Mouse (Mus musculus) testis, postnatal 10 days (tissue): ENCODE results near the gene Siah1a.

Experiments
- DNase-seq: peaks from one replicate; pipeline ENCODE4 v3.0.0; 2021; ENCODE audit warnings: low spot score

Gene Siah1a

GRCm38 (mm10) chr8:86744313-86745220 lies 1.2 kb downstream of the Siah1a start:
- DNase-seq, result no peak

- no peak for DNase-seq
Observed at GRCm38 (mm10) chr8:86742605-86743345, 3.0 kb downstream of the Siah1a start.

- DNase-seq, result no peak
Observed at GRCm38 (mm10) chr8:86741627-86742026, 4.1 kb downstream of the Siah1a start.

- no peak for DNase-seq
Observed at GRCm38 (mm10) chr8:86740899-86741298, 4.8 kb downstream of the Siah1a start.

GRCm38 (mm10) chr8:86735446-86736111 lies 10.2 kb downstream of the Siah1a start:
- DNase-seq, result no peak

GRCm38 (mm10) chr8:86734954-86735353 lies 10.8 kb downstream of the Siah1a start:
- DNase-seq, result no peak

GRCm38 (mm10) chr8:86734171-86734570 lies 11.6 kb downstream of the Siah1a start:
- no peak for DNase-seq

GRCm38 (mm10) chr8:86730860-86731259 lies 14.9 kb downstream of the Siah1a start:
- no peak for DNase-seq

- no peak for DNase-seq
Observed at GRCm38 (mm10) chr8:86730303-86730702, 15.4 kb downstream of the Siah1a start.

GRCm38 (mm10) chr8:86728224-86728950 lies 17.3 kb downstream of the Siah1a start:
- DNase-seq, result no peak

GRCm38 (mm10) chr8:86726959-86727358 lies 18.8 kb downstream of the Siah1a start:
- no peak for DNase-seq

GRCm38 (mm10) chr8:86721490-86721889 lies 24.2 kb downstream of the Siah1a start:
- no peak for DNase-seq

- no peak for DNase-seq
Observed at GRCm38 (mm10) chr8:86720756-86721459, 24.8 kb downstream of the Siah1a start.

- DNase-seq, result no peak
Observed at GRCm38 (mm10) chr8:86719368-86719767, 26.4 kb downstream of the Siah1a start.

GRCm38 (mm10) chr8:86718332-86718994 lies 27.3 kb downstream of the Siah1a start:
- DNase-seq, result no peak

GRCm38 (mm10) chr8:86713407-86714188 lies 32.1 kb downstream of the Siah1a start:
- no peak for DNase-seq

GRCm38 (mm10) chr8:86712594-86712993 lies 33.1 kb downstream of the Siah1a start:
- DNase-seq, result no peak

GRCm38 (mm10) chr8:86707873-86708272 lies 37.9 kb downstream of the Siah1a start:
- DNase-seq, result no peak

GRCm38 (mm10) chr8:86706756-86707155 lies 39.0 kb downstream of the Siah1a start:
- DNase-seq, result no peak

GRCm38 (mm10) chr8:86705317-86705716 lies 40.4 kb downstream of the Siah1a start:
- no peak for DNase-seq
